17 mouse cellular contexts compared by ENCODE assay signal in the genomic region with DNA sequence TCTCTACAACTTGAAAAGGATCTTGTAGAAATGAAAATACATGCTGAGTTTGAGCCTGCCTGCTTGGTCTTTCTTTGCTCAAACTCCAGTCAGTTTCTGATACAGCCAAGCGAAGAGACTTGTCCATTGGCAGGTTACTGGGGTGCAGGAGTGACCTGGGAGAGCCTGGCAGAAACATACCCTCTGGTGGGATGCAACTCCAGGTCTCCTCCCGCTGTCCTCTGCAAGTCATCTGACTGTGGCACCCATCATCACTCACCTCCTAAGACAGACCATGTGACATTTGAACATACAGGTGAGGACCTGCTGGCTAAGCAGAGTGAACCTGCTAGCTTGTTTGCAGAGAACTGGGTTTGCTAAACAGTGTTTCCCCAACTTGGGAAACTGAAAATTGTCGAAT. TPM values are rescaled to one million over a fixed set of nuclear protein-coding genes. Genes with fewer than 3 reads are reported as not detected.
"Had no signal": no experiment of that assay in that cellular context is flagged by ENCODE, and none has a peak within 500 bp of the region (broad histone marks: within the 10 kb centered on the region; RNA-seq: fewer than 3 reads in every experiment).

No protein-coding gene starts in this region.

- H3K9ac ChIP-seq: intestine, embryonic 15.5 days; kidney, embryonic 15.5 days; liver, embryonic 15.5 days; lung, embryonic 14.5 days; stomach, embryonic 15.5 days had no signal

- H3K9me3 ChIP-seq: intestine, embryonic 15.5 days; kidney, embryonic 15.5 days; liver, embryonic 15.5 days; midbrain, embryonic 10.5 days; neural tube, embryonic 13.5 days; stomach, embryonic 15.5 days had no signal

- H3K4me2 ChIP-seq: intestine, embryonic 15.5 days; kidney, embryonic 15.5 days; liver, embryonic 11.5 days; liver, embryonic 15.5 days; lung, embryonic 14.5 days; neural tube, embryonic 13.5 days; stomach, embryonic 15.5 days had no signal

- H3K27ac ChIP-seq: intestine, embryonic 15.5 days; kidney, embryonic 15.5 days; liver, embryonic 15.5 days; macrophage; midbrain, embryonic 10.5 days had no signal

- H3K27me3 ChIP-seq: intestine, embryonic 15.5 days; kidney, embryonic 15.5 days; neural tube, embryonic 13.5 days; stomach, embryonic 15.5 days had no signal

- ATAC-seq: intestine, embryonic 15.5 days had no signal

- DNase-seq: kidney, postnatal 14 days; layer of hippocampus, adult 9-11 months; layer of hippocampus, postnatal 36 days; lung, postnatal 14 days; midbrain, embryonic 14.5 days; right cerebral cortex, postnatal 14 days; thymus, postnatal 36 days had no signal

- H3K4me3 ChIP-seq: intestine, embryonic 15.5 days; kidney, embryonic 15.5 days; liver, embryonic 15.5 days; midbrain, embryonic 10.5 days; neural tube, embryonic 13.5 days; stomach, embryonic 15.5 days had no signal

RNA-seq across cellular contexts. Expression of gene Klhl40, which starts 20.6 kb away (rescaled TPM):
- polyA plus RNA-seq: liver, embryonic 11.5 days; macrophage; spleen, adult 2 months had no signal

RNA-seq across cellular contexts. Expression of gene Hhatl, which starts 35.5 kb away (rescaled TPM):
- polyA plus RNA-seq: liver, embryonic 11.5 days; macrophage; midbrain, embryonic 10.5 days had no signal
